Mouse (Mus musculus): ENCODE data around the gene Ugt1a6a. TPM values are rescaled to one million over a fixed set of nuclear protein-coding genes. Genes with fewer than 3 reads are reported as not detected.
A peak's percentile ranks its signal among the peaks of the same experiment; 100 is the strongest.
"Not testable (repeated sequence)": the region's sequence is repeated elsewhere in the genome, so short reads cannot be mapped to it uniquely, and the experiment has no call there.

Gene Ugt1a6a
- polyA plus RNA-seq, 1 experiment: 20.9 TPM

- Histone ChIP-seq H3K27me3 (replicated peaks; ENCODE audit: control insufficient read depth, insufficient read depth, low read length) (no peaks in the 10 kb centered on the region), H3K4me3 (ENCODE audit: insufficient read depth, low read depth, low read length) (no peak overlapping the region), H3K4me1 (ENCODE audit: control insufficient read depth, insufficient read depth, low read length) (peaks cover 13% of the 10 kb centered on the region; the same call in 1 of the 2 replicates), H3K36me3 (ENCODE audit: control insufficient read depth, insufficient read depth, low read length) (no peaks in the 10 kb centered on the region), H3K27ac (ENCODE audit: insufficient read depth, low read depth, low read length) (peak overlapping the region; percentile 42)
- DNase-seq: no peak
- WGBS: 100% methylated on average over 1 of the region's 1 CpGs
- TF ChIP-seq POLR2A (IDR thresholded peaks at IDR 0.05; ENCODE audit: low read depth, low read length) (no peak), CTCF (conservative IDR thresholded peaks at IDR 0.05; ENCODE audit: insufficient read depth, insufficient read length, low read depth, low read length) (no peak)
Measured at GRCm38 (mm10) chr1:88104667-88105430, 29.8 kb upstream of the Ugt1a6a start.

- Histone ChIP-seq H3K27me3 (replicated peaks; ENCODE audit: control insufficient read depth, insufficient read depth, low read length) (no peaks in the 10 kb centered on the region), H3K27ac (ENCODE audit: insufficient read depth, low read depth, low read length) (peak overlapping the region; percentile 56; the same call in 1 of the 2 replicates), H3K4me1 (ENCODE audit: control insufficient read depth, insufficient read depth, low read length) (peaks cover 13% of the 10 kb centered on the region; the same call in 1 of the 2 replicates), H3K4me3 (ENCODE audit: insufficient read depth, low read depth, low read length) (no peak overlapping the region), H3K36me3 (ENCODE audit: control insufficient read depth, insufficient read depth, low read length) (no peaks in the 10 kb centered on the region)
- WGBS: 39% methylated on average over 2 of the region's 2 CpGs
- no peak for TF ChIP-seq CTCF (conservative IDR thresholded peaks at IDR 0.05; ENCODE audit: insufficient read depth, insufficient read length, low read depth, low read length)
- no peak for TF ChIP-seq POLR2A (IDR thresholded peaks at IDR 0.05; ENCODE audit: low read depth, low read length)
- peak; percentile 91 for DNase-seq
Measured at GRCm38 (mm10) chr1:88105656-88106055, 29.0 kb upstream of the Ugt1a6a start.

GRCm38 (mm10) chr1:88109027-88109557 is 25.5 kb upstream of the Ugt1a6a start:
- H3K4me3 ChIP-seq (ENCODE audit: insufficient read depth, low read depth, low read length); H3K27me3 ChIP-seq (replicated peaks; ENCODE audit: control insufficient read depth, insufficient read depth, low read length); H3K36me3 ChIP-seq (ENCODE audit: control insufficient read depth, insufficient read depth, low read length): not testable (repeated sequence)
- DNase-seq: peak; percentile 73
- Histone ChIP-seq H3K4me1 (ENCODE audit: control insufficient read depth, insufficient read depth, low read length) (peaks cover 12% of the 10 kb centered on the region; the same call in 1 of the 2 replicates), H3K27ac (ENCODE audit: insufficient read depth, low read depth, low read length) (peak overlapping the region; percentile 68; the same call in 1 of the 2 replicates)
- WGBS: 25% methylated on average over 2 of the region's 2 CpGs

- DNase-seq; H3K27me3 ChIP-seq (replicated peaks; ENCODE audit: control insufficient read depth, insufficient read depth, low read length); H3K4me1 ChIP-seq (ENCODE audit: control insufficient read depth, insufficient read depth, low read length); H3K4me3 ChIP-seq (ENCODE audit: insufficient read depth, low read depth, low read length); H3K36me3 ChIP-seq (ENCODE audit: control insufficient read depth, insufficient read depth, low read length): not testable (repeated sequence)
- WGBS: 33% methylated on average over 2 of the region's 2 CpGs
- H3K27ac ChIP-seq (ENCODE audit: insufficient read depth, low read depth, low read length): peak overlapping the region; percentile 97
Measured at GRCm38 (mm10) chr1:88109604-88110003, 25.0 kb upstream of the Ugt1a6a start.

GRCm38 (mm10) chr1:88112769-88113168 is 21.8 kb upstream of the Ugt1a6a start:
- peak; percentile 66 for DNase-seq
- H3K4me3 ChIP-seq (ENCODE audit: insufficient read depth, low read depth, low read length); H3K4me1 ChIP-seq (ENCODE audit: control insufficient read depth, insufficient read depth, low read length); H3K36me3 ChIP-seq (ENCODE audit: control insufficient read depth, insufficient read depth, low read length); H3K27me3 ChIP-seq (replicated peaks; ENCODE audit: control insufficient read depth, insufficient read depth, low read length): not testable (repeated sequence)
- 83% methylated on average over 6 of the region's 6 CpGs for WGBS
- H3K27ac ChIP-seq (ENCODE audit: insufficient read depth, low read depth, low read length): peak overlapping the region; percentile 50

- TF ChIP-seq CTCF (conservative IDR thresholded peaks at IDR 0.05; ENCODE audit: insufficient read depth, insufficient read length, low read depth, low read length): peak; percentile 29; the same call in 1 of the 2 replicates
- not testable (repeated sequence) for H3K4me3 ChIP-seq (ENCODE audit: insufficient read depth, low read depth, low read length); DNase-seq; H3K27me3 ChIP-seq (replicated peaks; ENCODE audit: control insufficient read depth, insufficient read depth, low read length); H3K27ac ChIP-seq (ENCODE audit: insufficient read depth, low read depth, low read length); H3K4me1 ChIP-seq (ENCODE audit: control insufficient read depth, insufficient read depth, low read length); H3K36me3 ChIP-seq (ENCODE audit: control insufficient read depth, insufficient read depth, low read length)
- WGBS: 10% methylated on average over 4 of the region's 4 CpGs
Measured at GRCm38 (mm10) chr1:88120550-88120949, 14.1 kb upstream of the Ugt1a6a start.

- no CpG with 5 or more reads among the region's 1 CpGs for WGBS
Measured at GRCm38 (mm10) chr1:88121521-88121920, 13.1 kb upstream of the Ugt1a6a start.

More at GRCm38 (mm10) chr1:88121521-88121920, 13.1 kb upstream of the Ugt1a6a start:
- DNase-seq: peak; percentile 65
- not testable (repeated sequence) for H3K4me3 ChIP-seq (ENCODE audit: insufficient read depth, low read depth, low read length); H3K4me1 ChIP-seq (ENCODE audit: control insufficient read depth, insufficient read depth, low read length); H3K27ac ChIP-seq (ENCODE audit: insufficient read depth, low read depth, low read length); H3K36me3 ChIP-seq (ENCODE audit: control insufficient read depth, insufficient read depth, low read length); H3K27me3 ChIP-seq (replicated peaks; ENCODE audit: control insufficient read depth, insufficient read depth, low read length)
- TF ChIP-seq CTCF (conservative IDR thresholded peaks at IDR 0.05; ENCODE audit: insufficient read depth, insufficient read length, low read depth, low read length): peak; percentile 45; the same call in 1 of the 2 replicates

Measured in kidney, adult 2 months (tissue).